Mouse (Mus musculus) CH12.LX (cell line): Measurements from ENCODE around the gene Hils1. TPM values are rescaled to one million over a fixed set of nuclear protein-coding genes. Genes with fewer than 3 reads are reported as not detected.

Experiments
- DNase-seq: peaks from one replicate; pipeline ENCODE4 v3.0.0-alpha.2; 2013; ENCODE audit errors: extremely low read depth
- H3K27ac ChIP-seq: 2 replicates; pipeline ENCODE4 v1.5.1; 2012; ENCODE audit warnings: low read depth, mild to moderate bottlenecking, control low read depth, moderate library complexity; ENCODE audit not compliant: insufficient read depth
- H3K27me3 ChIP-seq: replicated peaks from 2 replicates; pipeline ENCODE3; 2012; ENCODE audit warnings: inconsistent platforms
- H3K36me3 ChIP-seq, 2 experiments: replicated peaks in 1 of 2; 2 replicates each; pipeline versions ENCODE3 to v1.6.1; 2012; ENCODE audit warnings: inconsistent platforms in 1 of 2, low read length in 1 of 2, mild to moderate bottlenecking in 1 of 2, mixed read lengths in 1 of 2, moderate library complexity in 1 of 2; ENCODE audit not compliant: control insufficient read depth in 1 of 2, insufficient read depth in 1 of 2
- H3K4me1 ChIP-seq, 2 experiments: 2 replicates each; pipeline ENCODE4 v1.6.1; 2012; ENCODE audit warnings: inconsistent platforms in 1 of 2, moderate library complexity in 1 of 2; ENCODE audit not compliant: insufficient read depth in 2 of 2, control insufficient read depth in 1 of 2
- H3K4me2 ChIP-seq: 2 replicates; pipeline ENCODE4 v1.6.1; 2012; ENCODE audit warnings: low read depth, mild to moderate bottlenecking, control low read depth; ENCODE audit not compliant: poor library complexity, insufficient read depth, severe bottlenecking
- H3K4me3 ChIP-seq, 3 experiments: fragments of 150-350 bp in 1 of 3; sonication (generic) in 1 of 3; replicated peaks in 1 of 3; 2 replicates each; pipeline versions ENCODE3 to v1.5.1; 2011 to 2012; ENCODE audit warnings: low read depth in 2 of 3, low read length in 2 of 3, mild to moderate bottlenecking in 2 of 3, moderate library complexity in 2 of 3, control low read depth in 1 of 3, improper control_type of control experiment in 1 of 3, inconsistent platforms in 1 of 3, mixed read lengths in 1 of 3; ENCODE audit not compliant: poor library complexity in 1 of 3
- H3K79me2 ChIP-seq: replicated peaks from 2 replicates; pipeline ENCODE4 v1.6.1; 2012; ENCODE audit warnings: mild to moderate bottlenecking, moderate library complexity; ENCODE audit not compliant: control insufficient read depth, poor library complexity, insufficient read depth, severe bottlenecking; ENCODE audit errors: extremely low read depth
- H3K9ac ChIP-seq: 2 replicates; pipeline ENCODE4 v1.6.1; 2012; ENCODE audit warnings: low read depth, mild to moderate bottlenecking, control low read depth, moderate library complexity; ENCODE audit not compliant: insufficient read depth
- H3K9me3 ChIP-seq: replicated peaks from 2 replicates; pipeline ENCODE3; 2012; ENCODE audit warnings: low read length, inconsistent platforms, mixed read lengths
- BHLHE40 ChIP-seq: IDR thresholded peaks from 2 replicates; pipeline ENCODE4 v1.6.1; 2011; ENCODE audit warnings: mild to moderate bottlenecking, low read depth, low read length, improper control_type of control experiment
- CHD1 ChIP-seq: IDR thresholded peaks from 2 replicates; pipeline ENCODE4 v1.6.1; 2012; ENCODE audit warnings: low read depth, low read length, improper control_type of control experiment, inconsistent platforms
- CHD2 ChIP-seq: IDR thresholded peaks from 2 replicates; pipeline ENCODE4 v1.6.1; 2011; ENCODE audit warnings: low read length, improper control_type of control experiment
- E2F4 ChIP-seq: IDR thresholded peaks from 2 replicates; pipeline ENCODE4 v1.6.1; 2011; ENCODE audit warnings: low read depth, low read length, improper control_type of control experiment; ENCODE audit not compliant: insufficient replicate concordance
- EP300 ChIP-seq: IDR thresholded peaks from 2 replicates; pipeline ENCODE4 v1.6.1; 2011; ENCODE audit warnings: low read length, improper control_type of control experiment
- ETS1 ChIP-seq: conservative IDR thresholded peaks from 2 replicates; pipeline ENCODE4 v1.6.1; 2012; ENCODE audit warnings: low read depth, mild to moderate bottlenecking, inconsistent platforms, low read length, improper control_type of control experiment, moderate library complexity
- IRF4 ChIP-seq: IDR thresholded peaks from 2 replicates; pipeline ENCODE4 v1.6.1; 2014; ENCODE audit warnings: low read depth, mild to moderate bottlenecking, inconsistent platforms, low read length, improper control_type of control experiment
- JUND ChIP-seq: conservative IDR thresholded peaks from 2 replicates; pipeline ENCODE4 v1.6.1; 2011; ENCODE audit warnings: low read depth, low read length, improper control_type of control experiment
- KAT2A ChIP-seq: IDR thresholded peaks from 2 replicates; pipeline ENCODE4 v1.6.1; 2012; ENCODE audit warnings: low read length, improper control_type of control experiment, inconsistent platforms; ENCODE audit not compliant: insufficient replicate concordance
- MAFK ChIP-seq: IDR thresholded peaks from 2 replicates; pipeline ENCODE4 v1.6.1; 2011; ENCODE audit warnings: low read length, improper control_type of control experiment; ENCODE audit not compliant: insufficient replicate concordance
- MAX ChIP-seq: IDR thresholded peaks from 2 replicates; pipeline ENCODE4 v1.6.1; 2011; ENCODE audit warnings: low read length, improper control_type of control experiment
- MAZ ChIP-seq: IDR thresholded peaks from 2 replicates; pipeline ENCODE4 v1.6.1; 2012; ENCODE audit warnings: low read depth, mild to moderate bottlenecking, inconsistent platforms, low read length, improper control_type of control experiment, moderate library complexity
- MEF2A ChIP-seq: IDR thresholded peaks from 2 replicates; pipeline ENCODE4 v1.6.1; 2014; ENCODE audit warnings: low read depth, mild to moderate bottlenecking, inconsistent platforms, low read length, improper control_type of control experiment, borderline replicate concordance
- MXI1 ChIP-seq: IDR thresholded peaks from 2 replicates; pipeline ENCODE4 v1.6.1; 2011; ENCODE audit warnings: mild to moderate bottlenecking, low read depth, low read length, improper control_type of control experiment
- MYC ChIP-seq: IDR thresholded peaks from 2 replicates; pipeline ENCODE4 v1.6.1; 2011; ENCODE audit warnings: low read depth, mild to moderate bottlenecking, improper control_type of control experiment, low read length
- NELFE ChIP-seq: IDR thresholded peaks from 2 replicates; pipeline ENCODE4 v1.6.1; 2011; ENCODE audit warnings: low read depth, low read length, improper control_type of control experiment
- NRF1 ChIP-seq: IDR thresholded peaks from 2 replicates; pipeline ENCODE4 v1.6.1; 2014; ENCODE audit warnings: low read depth, mild to moderate bottlenecking, inconsistent platforms, low read length, improper control_type of control experiment, moderate library complexity
- PAX5 ChIP-seq: IDR thresholded peaks from 2 replicates; pipeline ENCODE4 v1.6.1; 2012; ENCODE audit warnings: low read length, inconsistent platforms, mixed read lengths
- POLR2A ChIP-seq: IDR thresholded peaks from 2 replicates; pipeline ENCODE4 v1.6.1; 2011; ENCODE audit warnings: low read depth, mild to moderate bottlenecking, improper control_type of control experiment, low read length
- RAD21 ChIP-seq: IDR thresholded peaks from 2 replicates; pipeline ENCODE4 v1.6.1; 2011; ENCODE audit warnings: low read depth, mild to moderate bottlenecking, low read length, improper control_type of control experiment, moderate library complexity
- RCOR1 ChIP-seq: conservative IDR thresholded peaks from 2 replicates; pipeline ENCODE4 v1.6.1; 2012; ENCODE audit warnings: low read depth, mild to moderate bottlenecking, inconsistent platforms, low read length, improper control_type of control experiment
- SIN3A ChIP-seq: IDR thresholded peaks from 2 replicates; pipeline ENCODE4 v1.6.1; 2012; ENCODE audit warnings: low read length, improper control_type of control experiment, inconsistent platforms
- SMC3 ChIP-seq: IDR thresholded peaks from 2 replicates; pipeline ENCODE4 v1.6.1; 2011; ENCODE audit warnings: low read depth, low read length, improper control_type of control experiment
- TCF12 ChIP-seq: IDR thresholded peaks from 2 replicates; pipeline ENCODE4 v1.6.1; 2014; ENCODE audit warnings: low read depth, mild to moderate bottlenecking, inconsistent platforms, low read length, improper control_type of control experiment
- UBTF ChIP-seq: IDR thresholded peaks from 2 replicates; pipeline ENCODE4 v1.6.1; 2012; ENCODE audit warnings: low read depth, mild to moderate bottlenecking, inconsistent platforms, low read length, improper control_type of control experiment, moderate library complexity
- USF1 ChIP-seq: IDR thresholded peaks from 2 replicates; pipeline ENCODE4 v1.6.1; 2014; ENCODE audit warnings: low read depth, mild to moderate bottlenecking, inconsistent platforms, low read length, improper control_type of control experiment
- USF2 ChIP-seq: conservative IDR thresholded peaks from 2 replicates; pipeline ENCODE4 v1.6.1; 2011; ENCODE audit warnings: low read depth, low read length, improper control_type of control experiment
- ZC3H11A ChIP-seq: IDR thresholded peaks from 2 replicates; pipeline ENCODE4 v1.6.1; 2012; ENCODE audit warnings: low read depth, mild to moderate bottlenecking, inconsistent platforms, low read length, improper control_type of control experiment
- ZKSCAN1 ChIP-seq: IDR thresholded peaks from 2 replicates; pipeline ENCODE4 v1.6.1; 2012; ENCODE audit warnings: low read depth, inconsistent platforms, low read length, improper control_type of control experiment, borderline replicate concordance
- ZMIZ1 ChIP-seq: IDR thresholded peaks from 2 replicates; pipeline ENCODE4 v1.6.1; 2012; ENCODE audit warnings: low read depth, mild to moderate bottlenecking, inconsistent platforms, low read length, improper control_type of control experiment
- ZNF384 ChIP-seq: IDR thresholded peaks from 2 replicates; pipeline ENCODE4 v1.6.1; 2012; ENCODE audit warnings: low read depth, low read length, improper control_type of control experiment, inconsistent platforms
- dilution Hi-C: fragments of 300-500 bp; cut with MboI; formaldehyde crosslinking; loops from 2 replicates; pipeline ENCODE4 v1.14.3; 2020; ENCODE audit warnings: low sequenced_read_pairs; ENCODE audit not compliant: extremely low pct_unique_long_range_greater_than_20kb, extremely low pct_ligation_motif_present
- in situ Hi-C: fragments of 300-500 bp; cut with MboI; formaldehyde crosslinking; loops from 3 replicates; pipeline ENCODE4 v1.14.3; 2019; ENCODE audit warnings: low sequenced_read_pairs, low pct_ligation_motif_present, low pct_unique_long_range_greater_than_20kb, mixed read lengths
- polyA plus RNA-seq: library from polyadenylated mRNA; unstranded; fragments of >175 nt; gene quantifications from 2 replicates; pipeline ENCODE4 v1.2.1, GENCODE M21; 2012; ENCODE audit warnings: low read depth; ENCODE audit not compliant: insufficient read length
- total RNA-seq, 2 experiments: library from RNA; depleted of rRNA; stranded (reverse); fragments of 300-350 nt in 1 of 2; fragments of >200 nt in 1 of 2; gene quantifications; 2 replicates each; pipeline ENCODE4 v1.2.3; 2012 to 2014

Gene Hils1
- total and polyA plus RNA-seq, 3 experiments = not detected

DNA sequence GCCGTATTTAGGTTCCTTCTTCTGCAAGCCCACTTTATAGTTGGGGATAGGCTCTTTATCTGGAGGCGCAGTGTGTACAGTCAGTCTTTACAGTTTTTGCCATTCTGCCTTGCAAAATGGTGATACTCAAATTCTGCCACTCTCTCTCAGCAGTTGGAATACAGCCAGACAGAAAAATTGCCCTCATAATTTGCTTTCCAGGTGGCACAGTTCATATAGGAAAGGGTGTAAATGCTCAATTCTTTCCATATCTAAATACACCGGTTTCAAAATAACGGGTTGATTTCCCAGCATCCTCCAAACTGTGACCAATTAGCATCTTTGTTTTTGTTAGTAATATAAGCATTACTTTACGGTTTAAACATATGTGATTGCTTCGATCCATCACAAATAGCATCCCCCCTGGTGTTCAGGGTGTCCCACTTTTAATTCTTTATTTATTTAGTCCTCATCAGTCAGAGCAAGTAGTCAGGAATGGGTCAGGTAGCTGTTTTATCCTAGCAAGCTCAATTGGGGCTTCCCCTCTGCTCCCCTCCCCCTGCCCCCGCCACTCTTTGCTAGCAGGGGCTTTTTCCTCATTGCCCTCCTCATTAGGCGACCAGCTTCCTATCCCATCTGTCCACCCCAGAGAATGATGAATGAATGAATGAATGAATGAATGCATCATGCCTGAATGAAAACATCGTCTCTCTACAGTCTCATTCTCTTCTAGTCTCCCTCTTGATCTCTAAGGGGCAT is 11.0 kb downstream of the Hils1 start:
- peak overlapping the region in 1 of 3 experiments; percentile 18 for H3K4me3 ChIP-seq
- peak overlapping the region; percentile 95 for H3K4me2 ChIP-seq
- TF ChIP-seq PAX5 (no peak), POLR2A (no peak), EP300 (no peak), E2F4 (no peak), MYC (no peak), RAD21 (no peak), NRF1 (no peak), MAX (no peak)
- H3K36me3 ChIP-seq = no peaks in the 10 kb centered on the region
- peaks cover 0 to 13% of the 10 kb centered on the region in 2 experiments; a peak in 3 of 4 replicates for H3K4me1 ChIP-seq
- H3K9ac ChIP-seq = no peak overlapping the region; the same call in 1 of the 2 replicates
- DNase-seq = no peak
- in situ Hi-C loops (no loop called here), dilution Hi-C loops (no loop called here)
- H3K27ac ChIP-seq = no peak overlapping the region
- H3K9me3 ChIP-seq = no peaks in the 10 kb centered on the region
- peaks cover 70% of the 10 kb centered on the region for H3K27me3 ChIP-seq
- no peaks in the 10 kb centered on the region for H3K79me2 ChIP-seq

DNA sequence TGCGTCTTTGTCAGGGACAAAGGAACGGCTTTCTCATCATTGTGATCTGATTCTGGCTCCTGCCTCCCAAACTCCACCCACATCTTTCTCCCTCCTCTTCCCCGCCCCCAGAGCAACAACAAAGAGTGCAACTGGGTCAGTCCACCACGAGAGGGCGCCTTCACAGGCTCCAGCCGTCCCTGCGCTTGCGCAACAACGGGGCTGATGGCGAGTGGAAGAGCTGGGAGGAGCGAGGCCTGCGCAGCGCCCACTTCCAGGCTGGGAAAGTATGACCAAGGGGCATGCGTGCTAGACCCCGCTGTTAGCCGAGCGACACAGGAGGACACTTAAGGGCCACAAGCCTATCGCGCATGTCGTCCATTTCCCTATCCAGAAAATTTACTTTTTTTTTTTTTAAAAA is 11.6 kb downstream of the Hils1 start:
- in situ Hi-C loops (no loop called here), dilution Hi-C loops (no loop called here)
- DNase-seq = peak; percentile 97
- H3K4me1 ChIP-seq = peaks cover 0 to 13% of the 10 kb centered on the region in 2 experiments; a peak in 3 of 4 replicates
- no peaks in the 10 kb centered on the region for H3K36me3 ChIP-seq
- H3K9ac ChIP-seq = peak overlapping the region; percentile 58
- H3K4me2 ChIP-seq = peak overlapping the region; percentile 95
- H3K27ac ChIP-seq = no peak overlapping the region
- no peaks in the 10 kb centered on the region for H3K9me3 ChIP-seq
- no peaks in the 10 kb centered on the region for H3K79me2 ChIP-seq
- peaks cover 71% of the 10 kb centered on the region for H3K27me3 ChIP-seq
- peak overlapping the region; percentile 8 to 33 (median 18) for H3K4me3 ChIP-seq
- TF ChIP-seq UBTF (no peak), BHLHE40 (peak; percentile 46; the same call in 1 of the 2 replicates), ETS1 (peak; percentile 64), ZC3H11A (peak; percentile 29; the same call in 1 of the 2 replicates), EP300 (no peak), USF1 (no peak), NRF1 (peak; percentile 98), RCOR1 (peak; percentile 72; the same call in 1 of the 2 replicates), E2F4 (no peak), MEF2A (peak; percentile 83), TCF12 (peak; percentile 87), SIN3A (peak; percentile 63; the same call in 1 of the 2 replicates), KAT2A (no peak), PAX5 (no peak), NELFE (peak; percentile 93), JUND (no peak), IRF4 (peak; percentile 84), MAFK (no peak), ZMIZ1 (no peak), ZNF384 (peak; percentile 84), SMC3 (peak; percentile 99), ZKSCAN1 (no peak), MAZ (peak; percentile 98), MYC (peak; percentile 80; the same call in 1 of the 2 replicates), CHD1 (no peak), MXI1 (no peak; the same call in none of the 2 replicates), CHD2 (peak; percentile 90), USF2 (no peak)
